Comparison of ENCODE assay signal across 9 mouse cellular contexts in the genomic region with DNA sequence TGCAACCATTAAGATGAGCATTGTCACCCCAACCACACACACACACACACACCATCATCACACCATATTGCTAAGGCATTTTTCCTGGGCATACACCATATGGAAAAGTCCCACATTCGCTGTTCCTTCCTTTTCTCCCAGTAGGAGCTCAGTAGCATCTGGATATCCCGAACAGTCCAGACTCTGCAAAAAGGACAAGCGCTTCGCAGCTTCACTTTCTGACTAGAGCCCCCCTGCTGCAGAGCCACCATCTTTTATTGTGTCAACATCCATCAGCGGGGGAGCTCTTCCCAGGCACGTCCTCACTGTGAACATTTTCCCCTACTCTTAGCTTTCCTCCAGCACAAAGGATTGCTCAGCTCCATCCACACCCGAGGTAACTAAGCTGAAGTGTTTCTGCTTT.
DNase-seq lines count a peak whose midpoint lies in the region; ATAC-seq lines count a peak whose summit lies in the region.
"Had no signal": no experiment of that assay in that cellular context is flagged by ENCODE, and none has a peak within 500 bp of the region (broad histone marks: within the 10 kb centered on the region; RNA-seq: fewer than 3 reads in every experiment).

No protein-coding gene starts in this region.

- no peaks in the 10 kb centered on the region for H3K4me1 ChIP-seq in embryonic facial prominence, embryonic 11.5 days (ENCODE audit: control insufficient read depth, insufficient read depth, low read length)
- H3K4me1 ChIP-seq in hindbrain, embryonic 11.5 days (replicated peaks; ENCODE audit: control insufficient read depth, insufficient read depth, low read length), result no peaks in the 10 kb centered on the region
- no peaks in the 10 kb centered on the region for H3K4me1 ChIP-seq in midbrain, embryonic 11.5 days (ENCODE audit: control insufficient read depth, insufficient read depth, low read length)

- peak; percentile 5 for DNase-seq in R1 (ENCODE audit: low read depth, low spot score)
- DNase-seq in embryonic facial prominence, embryonic 11.5 days (ENCODE audit: low spot score), result no peak
- DNase-seq in hindbrain, embryonic 11.5 days (ENCODE audit: low spot score), result peak; percentile 15
- no peak for DNase-seq in midbrain, embryonic 11.5 days (ENCODE audit: low spot score, missing footprints)
- DNase-seq in ovary, postnatal 14 days (ENCODE audit: low spot score), result no peak
- DNase-seq in adrenal gland, adult 2 months, result no peak
- no peak for DNase-seq in B cell, adult 2 months
- DNase-seq: cerebellum, adult 18-20 months had no signal

- H3K4me3 ChIP-seq in embryonic facial prominence, embryonic 11.5 days (ENCODE audit: low read depth, low read length), result no peak overlapping the region
- no peak overlapping the region for H3K4me3 ChIP-seq in hindbrain, embryonic 11.5 days (ENCODE audit: low read depth, low read length)
- no peak overlapping the region for H3K4me3 ChIP-seq in midbrain, embryonic 11.5 days (ENCODE audit: low read depth, low read length)

- 38% methylated on average over 7 of the region's 7 CpGs for WGBS in embryonic facial prominence, embryonic 11.5 days
- 24% methylated on average over 7 of the region's 7 CpGs for WGBS in hindbrain, embryonic 11.5 days
- WGBS in midbrain, embryonic 11.5 days, result 41% methylated on average over 7 of the region's 7 CpGs

- no peak overlapping the region for H3K4me2 ChIP-seq in embryonic facial prominence, embryonic 11.5 days (ENCODE audit: low read depth, low read length)
- H3K4me2 ChIP-seq in hindbrain, embryonic 11.5 days (replicated peaks; ENCODE audit: low read depth, low read length), result no peak overlapping the region
- H3K4me2 ChIP-seq in midbrain, embryonic 11.5 days, result no peak overlapping the region

- H3K27ac ChIP-seq in embryonic facial prominence, embryonic 11.5 days (replicated peaks; ENCODE audit: low read depth, low read length), result no peak overlapping the region
- peak overlapping the region; percentile 30; the same call in 1 of the 2 replicates for H3K27ac ChIP-seq in hindbrain, embryonic 11.5 days (ENCODE audit: low read depth, low read length)
- H3K27ac ChIP-seq in midbrain, embryonic 11.5 days (ENCODE audit: low read depth, low read length), result peak overlapping the region; percentile 46; the same call in 1 of the 2 replicates
- H3K27ac ChIP-seq: kidney, postnatal 0 days had no signal

- no peak overlapping the region; the same call in 1 of the 2 replicates for H3K9ac ChIP-seq in embryonic facial prominence, embryonic 11.5 days (replicated peaks; ENCODE audit: low read length)
- H3K9ac ChIP-seq in hindbrain, embryonic 11.5 days (ENCODE audit: low read depth, low read length), result no peak overlapping the region
- no peak overlapping the region for H3K9ac ChIP-seq in midbrain, embryonic 11.5 days (ENCODE audit: low read length)

- H3K36me3 ChIP-seq in embryonic facial prominence, embryonic 11.5 days (replicated peaks; ENCODE audit: control insufficient read depth, insufficient read depth, low read depth, low read length), result no peaks in the 10 kb centered on the region
- H3K36me3 ChIP-seq in hindbrain, embryonic 11.5 days (ENCODE audit: control insufficient read depth, insufficient read depth, low read length), result no peaks in the 10 kb centered on the region
- H3K36me3 ChIP-seq in midbrain, embryonic 11.5 days (ENCODE audit: control insufficient read depth, insufficient read depth, low read length), result no peaks in the 10 kb centered on the region

- ATAC-seq in embryonic facial prominence, embryonic 11.5 days (replicated peaks; ENCODE audit: insufficient number of reproducible peaks, low FRiP score, low TSS enrichment, low read depth), result peak; percentile 65
- ATAC-seq in hindbrain, embryonic 11.5 days (ENCODE audit: low FRiP score), result no peak
- ATAC-seq in midbrain, embryonic 11.5 days (ENCODE audit: low FRiP score), result peak; percentile 47; the same call in 1 of the 2 replicates

- no peaks in the 10 kb centered on the region for H3K27me3 ChIP-seq in embryonic facial prominence, embryonic 11.5 days (ENCODE audit: control insufficient read depth, insufficient read depth, low read length)
- no peaks in the 10 kb centered on the region for H3K27me3 ChIP-seq in hindbrain, embryonic 11.5 days (ENCODE audit: control insufficient read depth, insufficient read depth, low read length)
- H3K27me3 ChIP-seq in midbrain, embryonic 11.5 days (ENCODE audit: control insufficient read depth, insufficient read depth, low read length), result no peaks in the 10 kb centered on the region

- H3K9me3 ChIP-seq in embryonic facial prominence, embryonic 11.5 days (replicated peaks; ENCODE audit: control insufficient read depth, low read length), result no peaks in the 10 kb centered on the region
- no peaks in the 10 kb centered on the region for H3K9me3 ChIP-seq in hindbrain, embryonic 11.5 days (ENCODE audit: control insufficient read depth, low read length)
- no peaks in the 10 kb centered on the region for H3K9me3 ChIP-seq in midbrain, embryonic 11.5 days (ENCODE audit: control insufficient read depth, low read length)

Comparison
In these comparisons a context has a peak if more than half of its experiments do, and no peak if none do; other contexts are left out.
1. DNase-seq: peak in R1 (single experiment) and hindbrain, embryonic 11.5 days (single experiment); none in embryonic facial prominence, embryonic 11.5 days (single experiment), midbrain, embryonic 11.5 days (single experiment), ovary, postnatal 14 days (single experiment), adrenal gland, adult 2 months (single experiment) and B cell, adult 2 months (0 of 2).